Mouse (Mus musculus): ENCODE measurements around the gene Stab1.

DNA sequence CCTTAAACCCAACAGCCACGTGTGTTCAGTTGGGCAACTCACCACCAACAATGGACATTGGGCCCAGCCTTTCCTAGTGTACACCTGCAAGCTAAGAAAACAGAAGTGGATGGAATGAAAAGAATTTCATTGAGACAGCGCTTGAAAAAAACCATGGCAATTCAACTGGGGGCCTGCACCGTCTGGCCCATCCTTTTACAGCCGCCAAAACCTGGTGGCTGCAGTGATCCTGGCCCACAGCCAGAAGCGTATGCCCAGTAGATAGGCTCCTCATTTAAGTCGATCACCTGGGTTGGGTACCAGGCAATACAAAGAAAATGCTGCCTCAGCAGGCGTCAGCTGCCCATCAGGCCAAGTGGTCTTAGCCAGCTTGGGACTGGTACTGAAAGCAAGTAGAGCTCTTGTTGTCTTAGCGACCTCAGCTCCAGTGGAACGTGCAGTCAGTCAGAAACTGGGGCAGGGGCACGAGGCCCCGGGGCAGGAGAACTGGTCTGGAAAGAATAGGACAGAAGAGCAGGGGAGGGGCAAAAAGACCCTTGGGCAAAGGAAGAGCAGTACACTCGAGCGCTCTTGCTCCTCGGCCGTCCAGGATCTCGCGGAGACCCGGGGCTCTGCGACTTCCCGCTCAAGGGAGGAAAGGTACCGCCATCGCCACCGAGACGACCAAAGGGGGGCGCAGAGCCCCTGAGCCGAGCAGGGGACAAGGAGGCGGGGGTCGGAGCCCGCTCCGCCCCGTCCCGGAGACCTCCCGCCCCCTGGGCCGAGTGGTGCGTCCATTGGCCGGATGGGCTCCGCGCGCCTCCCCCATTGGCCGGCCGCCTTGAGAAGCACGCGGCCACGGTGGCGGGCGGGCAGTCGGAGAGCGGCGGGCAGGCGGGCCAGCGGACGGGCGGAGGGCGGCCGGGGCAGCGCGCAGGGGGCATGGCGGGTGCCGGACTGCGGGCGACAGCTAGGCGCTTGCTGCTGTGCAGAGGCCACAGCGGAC is 37.9 kb downstream of the Stab1 start, which contains the start of gene Nt5dc2:
- TF ChIP-seq MAX (IDR thresholded peaks at IDR 0.05; ENCODE audit: low read depth) (no peak), POLR2A (IDR thresholded peaks at IDR 0.05; ENCODE audit: insufficient read length, low read depth) (peak; percentile 97), USF1 (IDR thresholded peaks at IDR 0.05; ENCODE audit: low read depth) (no peak), REST (IDR thresholded peaks at IDR 0.05; ENCODE audit: insufficient read depth, insufficient read length) (no peak)

All from myocyte (in vitro differentiated cells).